Mouse (Mus musculus): ENCODE data around the gene Ccdc149.

DNA sequence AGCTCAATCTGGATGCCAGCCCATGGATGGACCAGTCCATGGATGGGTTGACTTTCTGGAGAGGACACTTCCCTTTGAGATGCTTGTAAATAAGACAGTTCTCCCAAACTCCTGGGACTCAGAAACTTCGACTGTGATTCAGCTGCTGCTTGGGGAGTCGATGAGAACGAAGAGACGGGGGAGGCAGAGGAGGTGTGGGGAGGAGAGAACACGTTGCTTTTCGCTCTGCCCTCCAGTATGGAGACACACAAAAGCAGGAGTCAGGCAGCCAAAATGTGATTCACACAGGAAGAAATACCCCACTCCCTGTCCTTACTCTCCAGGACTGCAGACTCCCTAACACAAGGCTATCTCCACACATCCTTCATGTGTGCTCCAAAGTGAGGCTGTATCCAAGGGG, 80.9 kb downstream of the Ccdc149 start:
- no peak for TF ChIP-seq CTCF (IDR thresholded peaks at IDR 0.05; ENCODE audit: low read depth)
- no peak for TF ChIP-seq EP300 (IDR thresholded peaks at IDR 0.05; ENCODE audit: low read depth)

Data from liver, postnatal 0 days (tissue).